Mouse (Mus musculus): ENCODE measurements at regions not wholly inside any gene's neighbourhood (a gene's known extent, or its start where the extent isn't known, plus 50 kb on each side); places are given as distances from the start of the nearest gene placed in this dataset.

GRCm38 (mm10) chr1:129002286-129002685 is 270.8 kb upstream of the Thsd7b start:
- TF ChIP-seq CTCF (IDR thresholded peaks at IDR 0.05; ENCODE audit: extremely low read depth, insufficient read depth, low read length) (no peak), POLR2A (IDR thresholded peaks at IDR 0.05; ENCODE audit: extremely low read depth, insufficient read depth, low read length) (no peak)
